Mouse (Mus musculus) megakaryocyte, embryonic 14.5 days (primary cell): ENCODE measurements around the gene AC129217.1.

ENCODE experiments used
- FLI1 ChIP-seq: IDR thresholded peaks from 2 replicates; pipeline ENCODE4 v1.6.1; 2012; ENCODE audit warnings: low read length, inconsistent platforms, mixed read lengths
- GATA1 ChIP-seq: IDR thresholded peaks from 3 replicates; pipeline ENCODE4 v1.6.1; 2012; ENCODE audit warnings: mixed read lengths, low read length, inconsistent platforms, borderline replicate concordance

- TF ChIP-seq FLI1 (no peak), GATA1 (no peak)
Measured at GRCm38 (mm10) chr19:8786008-8786781, 43.4 kb upstream of the AC129217.1 start, which contains the start of gene Taf6l.
